Mouse (Mus musculus): ENCODE measurements around the gene Spink4. TPM values are rescaled to one million over a fixed set of nuclear protein-coding genes. Genes with fewer than 3 reads are reported as not detected.
A peak's percentile ranks its signal among the peaks of the same experiment; 100 is the strongest.

The Spink4 gene
- polyA plus RNA-seq, 1 experiment from 2014 or later: not detected

DNA sequence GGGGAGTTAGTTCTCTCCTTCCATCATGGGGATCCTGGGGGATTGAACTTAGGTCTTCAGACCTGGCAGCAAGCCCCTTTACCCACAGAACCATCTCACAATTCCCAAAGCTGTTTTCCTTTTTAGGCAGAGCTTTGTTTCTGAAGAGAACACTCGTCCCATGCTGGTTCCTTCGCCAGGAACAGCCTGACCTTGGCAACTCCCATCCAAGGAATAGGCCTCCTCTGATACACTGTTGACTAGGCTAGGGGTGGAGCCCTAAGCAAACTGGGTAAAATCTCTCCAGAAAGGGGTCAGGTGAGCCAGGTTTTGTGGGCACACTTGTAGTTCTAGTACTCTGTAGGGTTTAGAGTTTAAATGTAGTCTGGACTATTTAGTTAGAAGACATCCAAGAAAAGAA is 20.6 kb upstream of the Spink4 start:
- WGBS: 75% methylated on average over 2 of the region's 2 CpGs
- no peak for ATAC-seq (ENCODE audit: low FRiP score, low TSS enrichment)
- no peak overlapping the region for H3K4me3 ChIP-seq (ENCODE audit: low read length)

DNA sequence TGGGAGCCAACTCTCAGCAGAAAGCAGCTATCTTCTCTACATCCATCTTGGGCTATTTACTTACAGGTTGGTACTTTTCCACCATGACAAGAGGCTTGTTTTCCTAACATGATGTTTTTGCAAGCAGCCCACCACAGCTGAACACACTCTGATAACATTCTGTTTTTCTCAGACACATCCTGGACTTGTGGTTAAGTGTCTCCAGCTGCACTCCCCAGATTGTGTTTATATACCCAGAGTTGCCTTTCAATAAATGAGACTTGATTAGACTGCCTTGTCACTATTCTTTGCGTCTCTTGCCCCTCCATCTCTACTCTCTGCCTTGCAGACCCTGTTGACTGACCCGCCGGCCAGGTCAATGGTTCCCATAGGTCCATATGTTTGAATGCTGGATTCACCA is 19.8 kb upstream of the Spink4 start:
- Histone ChIP-seq H3K4me2 (replicated peaks; ENCODE audit: low read depth, low read length) (no peak overlapping the region), H3K27ac (ENCODE audit: low read length) (no peak overlapping the region), H3K9ac (replicated peaks; ENCODE audit: low read length) (no peak overlapping the region), H3K4me1 (ENCODE audit: insufficient read depth, low read length) (no peaks in the 10 kb centered on the region), H3K36me3 (ENCODE audit: insufficient read depth, low read length) (no peaks in the 10 kb centered on the region), H3K9me3 (ENCODE audit: low read length) (no peaks in the 10 kb centered on the region; the same call in 1 of the 2 replicates), H3K27me3 (ENCODE audit: insufficient read depth, low read length) (no peaks in the 10 kb centered on the region), H3K4me3 (ENCODE audit: low read length) (no peak overlapping the region)
- ATAC-seq (ENCODE audit: low FRiP score, low TSS enrichment): no peak
- 99% methylated on average over 3 of the region's 3 CpGs for WGBS

More for the DNA sequence above, 20.6 kb upstream of the Spink4 start:
- H3K27ac ChIP-seq (ENCODE audit: low read length): no peak overlapping the region
- H3K4me2 ChIP-seq (replicated peaks; ENCODE audit: low read depth, low read length): no peak overlapping the region
- H3K4me1 ChIP-seq (ENCODE audit: insufficient read depth, low read length): no peaks in the 10 kb centered on the region
- H3K27me3 ChIP-seq (ENCODE audit: insufficient read depth, low read length): no peaks in the 10 kb centered on the region
- no peaks in the 10 kb centered on the region; the same call in 1 of the 2 replicates for H3K9me3 ChIP-seq (ENCODE audit: low read length)
- no peaks in the 10 kb centered on the region for H3K36me3 ChIP-seq (ENCODE audit: insufficient read depth, low read length)
- no peak overlapping the region for H3K9ac ChIP-seq (replicated peaks; ENCODE audit: low read length)

DNA sequence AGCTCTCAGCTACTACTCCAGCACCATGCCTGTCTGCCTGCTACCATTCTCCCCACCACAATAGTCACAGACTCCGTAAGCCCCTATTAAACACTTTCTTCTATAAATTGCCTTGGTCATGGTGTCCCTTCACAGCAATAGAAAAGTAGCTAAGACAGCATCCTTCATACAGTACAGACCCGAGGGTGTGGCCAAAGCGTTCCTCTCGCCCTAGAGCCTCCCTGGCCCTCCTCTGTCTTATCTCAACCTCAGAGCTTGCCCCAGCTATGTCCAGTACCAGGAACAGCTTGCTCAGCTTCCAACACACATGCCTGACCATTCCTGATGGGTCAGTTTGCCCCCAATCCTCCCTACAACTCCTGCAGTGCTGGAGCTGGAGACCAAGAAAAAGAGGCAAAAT is 19.2 kb upstream of the Spink4 start:
- Histone ChIP-seq H3K9ac (replicated peaks; ENCODE audit: low read length) (no peak overlapping the region), H3K36me3 (ENCODE audit: insufficient read depth, low read length) (no peaks in the 10 kb centered on the region), H3K27ac (ENCODE audit: low read length) (no peak overlapping the region), H3K4me1 (ENCODE audit: insufficient read depth, low read length) (no peaks in the 10 kb centered on the region), H3K27me3 (ENCODE audit: insufficient read depth, low read length) (no peaks in the 10 kb centered on the region), H3K4me3 (ENCODE audit: low read length) (no peak overlapping the region), H3K9me3 (ENCODE audit: low read length) (no peaks in the 10 kb centered on the region; the same call in 1 of the 2 replicates), H3K4me2 (replicated peaks; ENCODE audit: low read depth, low read length) (no peak overlapping the region)
- WGBS: 97% methylated on average over 4 of the region's 4 CpGs
- ATAC-seq (ENCODE audit: low FRiP score, low TSS enrichment): no peak

DNA sequence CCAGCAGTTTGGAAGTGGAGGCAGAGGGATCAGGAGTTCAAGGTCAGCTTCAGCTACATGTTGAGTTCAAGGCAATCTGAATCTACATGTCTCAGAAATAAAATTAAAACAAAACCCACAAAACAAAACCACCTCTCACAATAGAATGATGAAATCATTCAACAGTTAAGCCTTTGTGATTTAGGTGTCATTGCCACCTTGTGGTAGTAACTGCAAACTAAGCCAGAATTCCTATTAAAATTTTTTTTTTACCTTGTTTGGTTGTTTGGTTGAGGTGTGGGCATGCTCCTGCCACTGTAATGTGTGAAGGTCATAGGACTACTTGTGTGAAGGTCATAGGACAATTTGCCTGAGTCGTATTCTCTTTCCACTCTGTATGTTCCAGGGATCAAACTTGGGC is 13.6 kb upstream of the Spink4 start:
- Histone ChIP-seq H3K4me2 (replicated peaks; ENCODE audit: low read depth, low read length) (no peak overlapping the region), H3K9ac (replicated peaks; ENCODE audit: low read length) (no peak overlapping the region), H3K27me3 (ENCODE audit: insufficient read depth, low read length) (no peaks in the 10 kb centered on the region), H3K36me3 (ENCODE audit: insufficient read depth, low read length) (no peaks in the 10 kb centered on the region), H3K4me1 (ENCODE audit: insufficient read depth, low read length) (peaks cover 3% of the 10 kb centered on the region; the same call in 1 of the 2 replicates), H3K4me3 (ENCODE audit: low read length) (no peak overlapping the region), H3K9me3 (ENCODE audit: low read length) (no peaks in the 10 kb centered on the region), H3K27ac (ENCODE audit: low read length) (no peak overlapping the region)
- WGBS: 32% methylated on average over 1 of the region's 1 CpGs
- no peak for ATAC-seq (ENCODE audit: low FRiP score, low TSS enrichment)

DNA sequence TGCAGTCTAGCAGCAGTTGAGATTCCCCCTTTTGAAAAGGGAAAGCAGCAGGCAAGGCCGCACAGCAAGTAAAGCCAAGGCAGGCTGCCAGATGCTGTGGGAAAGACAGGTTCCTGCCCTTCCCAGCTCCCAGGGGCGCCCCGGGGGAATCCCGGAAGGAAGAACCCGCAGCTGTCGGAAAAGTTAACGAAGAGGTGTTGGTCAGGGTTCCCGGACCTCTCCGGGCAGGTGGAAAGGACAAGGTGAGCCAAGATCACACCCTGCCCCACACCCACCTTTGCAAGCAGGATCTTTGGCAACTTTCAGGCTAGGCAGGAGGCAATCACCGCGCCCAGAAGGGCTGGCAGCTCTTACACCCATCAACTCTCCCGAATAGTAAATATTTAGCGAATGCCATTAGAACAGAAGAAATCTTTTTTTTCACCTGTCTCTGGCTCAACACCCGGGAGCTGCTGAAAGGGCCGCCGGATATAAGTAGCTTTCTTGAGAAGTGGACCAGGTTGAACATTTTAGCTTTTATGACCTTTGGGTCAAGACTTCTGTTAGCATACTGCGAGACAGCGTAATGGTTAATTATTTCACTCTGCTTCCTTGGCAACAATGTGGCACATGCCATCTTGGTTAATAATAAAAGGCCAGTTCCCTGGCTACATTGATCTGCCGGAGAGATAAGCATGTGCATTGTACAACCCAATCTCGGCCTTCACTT is 11.4 kb upstream of the Spink4 start:
- H3K9ac ChIP-seq (replicated peaks; ENCODE audit: low read length): peak overlapping the region; percentile 58
- peak overlapping the region; percentile 38 for H3K4me2 ChIP-seq (replicated peaks; ENCODE audit: low read depth, low read length)
- WGBS: 38% methylated on average over 20 of the region's 20 CpGs
- H3K9me3 ChIP-seq (ENCODE audit: low read length): no peaks in the 10 kb centered on the region
- peak overlapping the region; percentile 32 for H3K4me3 ChIP-seq (ENCODE audit: low read length)
- ATAC-seq (ENCODE audit: low FRiP score, low TSS enrichment): peak; percentile 80
- H3K36me3 ChIP-seq (ENCODE audit: insufficient read depth, low read length): no peaks in the 10 kb centered on the region
- H3K27me3 ChIP-seq (ENCODE audit: insufficient read depth, low read length): no peaks in the 10 kb centered on the region
- peaks cover 3% of the 10 kb centered on the region; the same call in 1 of the 2 replicates for H3K4me1 ChIP-seq (ENCODE audit: insufficient read depth, low read length)
- peak overlapping the region; percentile 94 for H3K27ac ChIP-seq (ENCODE audit: low read length)

DNA sequence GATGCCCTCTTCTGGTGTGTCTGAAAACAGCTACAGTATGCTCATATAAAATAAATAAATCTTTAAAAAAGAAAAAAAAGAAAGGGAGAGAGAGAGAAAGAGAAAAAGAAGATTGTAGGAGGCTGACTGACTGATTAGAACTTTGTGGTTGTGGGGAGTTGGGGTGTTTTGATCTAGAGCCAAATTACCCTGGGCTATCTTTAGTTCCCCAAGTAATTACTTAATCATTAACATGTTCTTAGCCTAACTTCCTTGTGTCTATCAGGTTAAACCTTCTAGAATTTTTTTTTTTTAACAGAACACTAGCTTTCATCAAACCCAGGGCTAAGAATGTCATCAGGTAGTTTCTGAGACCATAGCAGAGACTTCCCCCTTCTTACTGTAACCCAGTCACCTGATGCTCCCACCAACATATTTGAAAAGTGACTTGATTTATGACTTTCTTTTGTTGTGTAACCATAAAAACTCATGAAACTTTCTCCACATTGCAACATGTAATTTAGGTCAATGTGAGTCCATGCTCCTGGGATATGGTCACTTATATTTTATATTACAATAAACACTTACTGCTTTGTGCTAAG is 5.5 kb upstream of the Spink4 start:
- no peak overlapping the region for H3K4me2 ChIP-seq (replicated peaks; ENCODE audit: low read depth, low read length)
- H3K27ac ChIP-seq (ENCODE audit: low read length): peak overlapping the region; percentile 32; the same call in 1 of the 2 replicates
- H3K27me3 ChIP-seq (ENCODE audit: insufficient read depth, low read length): no peaks in the 10 kb centered on the region
- H3K4me1 ChIP-seq (ENCODE audit: insufficient read depth, low read length): peaks cover 5% of the 10 kb centered on the region
- no peak overlapping the region for H3K4me3 ChIP-seq (ENCODE audit: low read length)
- H3K36me3 ChIP-seq (ENCODE audit: insufficient read depth, low read length): no peaks in the 10 kb centered on the region
- H3K9me3 ChIP-seq (ENCODE audit: low read length): no peaks in the 10 kb centered on the region
- ATAC-seq (ENCODE audit: low FRiP score, low TSS enrichment): no peak
- H3K9ac ChIP-seq (replicated peaks; ENCODE audit: low read length): no peak overlapping the region

DNA sequence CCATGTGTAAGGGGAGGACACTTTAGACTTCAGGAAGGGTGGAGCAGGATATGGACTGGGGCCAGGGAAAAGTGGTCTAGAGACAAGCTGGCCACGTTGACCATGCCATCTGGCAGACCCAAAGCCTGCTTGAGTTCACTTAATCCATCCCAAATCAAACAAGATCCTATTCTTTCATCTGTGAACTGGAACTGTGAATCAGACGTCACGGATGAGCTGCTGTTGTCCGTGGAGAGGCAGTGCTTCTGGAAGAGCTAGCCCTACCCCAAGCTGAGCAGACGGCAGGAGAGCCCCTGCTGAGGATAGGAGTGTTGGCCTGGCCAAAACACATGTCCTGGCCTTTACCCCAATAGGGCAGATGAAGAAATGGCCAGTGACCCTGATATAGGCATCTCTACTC is 3.9 kb upstream of the Spink4 start:
- Histone ChIP-seq H3K4me1 (ENCODE audit: insufficient read depth, low read length) (peaks cover 5% of the 10 kb centered on the region), H3K27me3 (ENCODE audit: insufficient read depth, low read length) (no peaks in the 10 kb centered on the region), H3K9ac (replicated peaks; ENCODE audit: low read length) (no peak overlapping the region), H3K9me3 (ENCODE audit: low read length) (no peaks in the 10 kb centered on the region), H3K27ac (ENCODE audit: low read length) (no peak overlapping the region), H3K4me2 (replicated peaks; ENCODE audit: low read depth, low read length) (no peak overlapping the region), H3K4me3 (ENCODE audit: low read length) (no peak overlapping the region), H3K36me3 (ENCODE audit: insufficient read depth, low read length) (no peaks in the 10 kb centered on the region)
- 45% methylated on average over 5 of the region's 5 CpGs for WGBS
- peak; percentile 27; the same call in 1 of the 2 replicates for ATAC-seq (ENCODE audit: low FRiP score, low TSS enrichment)

DNA sequence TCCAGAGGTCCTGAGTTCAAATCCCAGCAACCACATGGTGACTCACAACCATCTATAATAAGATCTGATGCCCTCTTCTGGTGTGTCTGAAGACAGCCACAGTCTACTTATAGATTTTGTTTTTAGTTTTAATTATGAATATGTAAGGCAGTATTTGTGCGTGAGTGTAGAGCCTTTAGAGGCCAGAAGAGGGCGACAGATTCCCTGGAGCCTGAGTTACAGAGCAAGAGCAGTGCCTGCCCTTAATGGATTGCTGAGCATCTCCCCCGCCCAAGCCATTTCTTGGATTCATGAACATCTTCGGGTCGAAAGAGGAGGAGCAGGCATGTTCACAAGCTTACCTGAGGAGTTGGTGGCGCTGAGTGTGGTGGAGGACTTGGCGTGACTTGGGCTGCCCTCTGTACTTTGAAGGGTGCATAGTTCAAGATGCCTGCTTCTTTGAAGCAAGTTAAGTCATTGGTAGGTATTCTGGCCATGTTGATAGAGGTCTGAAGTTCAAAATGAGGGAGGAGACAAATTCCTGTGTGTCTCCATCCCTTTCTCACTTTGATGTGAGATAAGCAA is 3.2 kb upstream of the Spink4 start:
- Histone ChIP-seq H3K27ac (ENCODE audit: low read length) (no peak overlapping the region), H3K9ac (replicated peaks; ENCODE audit: low read length) (no peak overlapping the region), H3K9me3 (ENCODE audit: low read length) (no peaks in the 10 kb centered on the region), H3K27me3 (ENCODE audit: insufficient read depth, low read length) (no peaks in the 10 kb centered on the region), H3K36me3 (ENCODE audit: insufficient read depth, low read length) (no peaks in the 10 kb centered on the region), H3K4me3 (ENCODE audit: low read length) (no peak overlapping the region), H3K4me1 (ENCODE audit: insufficient read depth, low read length) (peaks cover 5% of the 10 kb centered on the region), H3K4me2 (replicated peaks; ENCODE audit: low read depth, low read length) (no peak overlapping the region)
- no peak for ATAC-seq (ENCODE audit: low FRiP score, low TSS enrichment)
- WGBS: 88% methylated on average over 7 of the region's 7 CpGs

DNA sequence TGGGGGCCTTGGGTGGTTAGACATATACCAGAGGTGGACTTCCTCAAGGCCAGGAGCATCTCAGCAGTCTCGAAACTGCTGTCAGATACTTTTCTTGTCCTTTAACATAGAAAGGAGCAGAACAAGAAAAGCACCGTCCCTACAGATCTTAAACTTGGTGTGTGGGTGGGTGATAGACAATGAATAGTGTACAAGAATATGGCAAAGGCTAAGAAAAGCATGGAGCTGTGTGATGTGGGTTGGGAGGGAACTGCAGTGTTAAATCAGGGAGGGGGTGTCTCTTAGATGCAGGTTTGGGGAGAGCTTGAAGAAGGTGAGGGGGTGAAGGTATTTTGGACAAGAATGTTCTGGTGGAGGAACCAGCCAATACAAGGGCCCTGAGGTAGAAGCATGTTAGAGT is 724 bp downstream of the Spink4 start:
- Histone ChIP-seq H3K9me3 (ENCODE audit: low read length) (no peaks in the 10 kb centered on the region), H3K4me2 (replicated peaks; ENCODE audit: low read depth, low read length) (no peak overlapping the region), H3K27ac (ENCODE audit: low read length) (no peak overlapping the region), H3K36me3 (ENCODE audit: insufficient read depth, low read length) (no peaks in the 10 kb centered on the region), H3K4me3 (ENCODE audit: low read length) (no peak overlapping the region), H3K4me1 (ENCODE audit: insufficient read depth, low read length) (peaks cover 9% of the 10 kb centered on the region), H3K27me3 (ENCODE audit: insufficient read depth, low read length) (no peaks in the 10 kb centered on the region), H3K9ac (replicated peaks; ENCODE audit: low read length) (no peak overlapping the region)
- 73% methylated on average over 2 of the region's 2 CpGs for WGBS
- ATAC-seq (ENCODE audit: low FRiP score, low TSS enrichment): no peak

DNA sequence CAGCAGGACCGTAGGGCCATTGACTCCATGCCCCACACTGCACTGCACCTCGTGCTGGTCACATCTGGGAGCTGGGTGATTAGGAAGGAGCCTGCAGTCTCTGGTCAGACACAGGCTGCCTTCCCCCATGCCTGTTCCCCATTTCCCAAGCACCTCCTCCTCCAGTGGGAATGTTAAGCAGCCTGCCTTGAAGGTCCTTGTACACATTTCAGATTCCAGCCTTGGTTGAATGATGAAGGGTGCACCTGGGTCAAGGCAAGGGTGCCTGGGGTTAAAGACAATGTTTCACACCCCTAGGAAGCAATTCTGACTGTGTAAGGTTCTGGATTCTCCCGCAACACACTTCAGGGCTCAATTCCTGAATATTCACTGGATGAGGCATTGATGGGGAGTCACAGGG is 1.4 kb downstream of the Spink4 start:
- Histone ChIP-seq H3K27ac (ENCODE audit: low read length) (no peak overlapping the region), H3K4me3 (ENCODE audit: low read length) (no peak overlapping the region), H3K4me1 (ENCODE audit: insufficient read depth, low read length) (0 out of 2 replicates have a peak, but pooled peaks cover 5% of the 10 kb centered on the region), H3K36me3 (ENCODE audit: insufficient read depth, low read length) (no peaks in the 10 kb centered on the region), H3K9me3 (ENCODE audit: low read length) (no peaks in the 10 kb centered on the region), H3K9ac (replicated peaks; ENCODE audit: low read length) (no peak overlapping the region), H3K4me2 (replicated peaks; ENCODE audit: low read depth, low read length) (no peak overlapping the region), H3K27me3 (ENCODE audit: insufficient read depth, low read length) (no peaks in the 10 kb centered on the region)
- ATAC-seq (ENCODE audit: low FRiP score, low TSS enrichment): no peak
- WGBS: 74% methylated on average over 3 of the region's 3 CpGs
